Mouse (Mus musculus) midbrain, postnatal 0 days (tissue): ENCODE measurements around the gene Eef1e1. TPM values are rescaled to one million over a fixed set of nuclear protein-coding genes. Genes with fewer than 3 reads are reported as not detected.
A peak's percentile ranks its signal among the peaks of the same experiment; 100 is the strongest.

ENCODE experiments used
- ATAC-seq: fragments of 200-750 bp; cut with Nextera tagmentation; 2 replicates; pipeline ENCODE4 v1.8.0; 2017; ENCODE audit warnings: moderate number of reproducible peaks, mild to moderate bottlenecking, moderate TSS enrichment, moderate library complexity; ENCODE audit not compliant: low FRiP score
- DNase-seq: peaks from one replicate; pipeline ENCODE4 v3.0.0-alpha.2; 2015; ENCODE audit warnings: low spot score
- H3K27ac ChIP-seq: fragments of 300-500 bp; sonication (generic); 2 replicates; pipeline ENCODE4 v1.5.1; 2014; ENCODE audit warnings: low read depth, mild to moderate bottlenecking, low read length, mixed read lengths
- H3K27me3 ChIP-seq: fragments of 300-500 bp; sonication (generic); 2 replicates; pipeline ENCODE4 v1.6.1; 2014; ENCODE audit warnings: low read length, control low read depth, mixed read lengths; ENCODE audit not compliant: insufficient read depth
- H3K36me3 ChIP-seq: fragments of 300-500 bp; sonication (generic); 2 replicates; pipeline ENCODE4 v1.6.1; 2014; ENCODE audit warnings: low read length, control low read depth, mixed read lengths; ENCODE audit not compliant: insufficient read depth
- H3K4me1 ChIP-seq: fragments of 300-500 bp; sonication (generic); 2 replicates; pipeline ENCODE4 v1.6.1; 2014; ENCODE audit warnings: mild to moderate bottlenecking, control low read depth, antibody characterized with exemption, low read length, mixed read lengths; ENCODE audit not compliant: insufficient read depth
- H3K4me2 ChIP-seq: fragments of 300-500 bp; sonication (generic); 2 replicates; pipeline ENCODE4 v1.6.1; 2014; ENCODE audit warnings: low read depth, mild to moderate bottlenecking, low read length, mixed read lengths; ENCODE audit not compliant: poor library complexity, severe bottlenecking
- H3K4me3 ChIP-seq: fragments of 300-500 bp; sonication (generic); 2 replicates; pipeline ENCODE4 v1.5.1; 2014; ENCODE audit warnings: low read depth, mild to moderate bottlenecking, low read length, moderate library complexity
- H3K9ac ChIP-seq: fragments of 300-500 bp; sonication (generic); replicated peaks from 2 replicates; pipeline ENCODE4 v1.6.1; 2014; ENCODE audit warnings: mild to moderate bottlenecking, low read length, moderate library complexity, mixed read lengths; ENCODE audit not compliant: poor library complexity, severe bottlenecking
- H3K9me3 ChIP-seq: fragments of 300-500 bp; sonication (generic); 2 replicates; pipeline ENCODE4 v1.6.1; 2016; ENCODE audit warnings: low read length, control low read depth
- CTCF ChIP-seq: IDR thresholded peaks from 2 replicates; pipeline ENCODE4 v1.5.1; 2016; ENCODE audit warnings: antibody characterized with exemption, mild to moderate bottlenecking
- WGBS: fragments of 180-500 bp; shearing (Covaris S2); extraction: QIAGEN DNeasy Blood & Tissue Kit; methylation state at CpG from one replicate; pipeline ENCODE4 v1.1.7; 2014; 5-methylcytosine and 5-hydroxymethylcytosine counted together
- polyA plus RNA-seq: library from polyadenylated mRNA; unstranded; fragments of >200 nt; fragmentation: Nextera tagmentation; extraction: Ambion mirVana; gene quantifications from 2 replicates; pipeline ENCODE4 v1.2.1, GENCODE M21; 2015
- total RNA-seq: library from RNA; depleted of rRNA; stranded (reverse); fragments of >200 nt; gene quantifications from 2 replicates; pipeline ENCODE4 v1.2.3, GENCODE M21; 2014

Eef1e1 gene
- total and polyA plus RNA-seq, 2 experiments from 2014 or later, result 32.2 to 108 TPM

DNA sequence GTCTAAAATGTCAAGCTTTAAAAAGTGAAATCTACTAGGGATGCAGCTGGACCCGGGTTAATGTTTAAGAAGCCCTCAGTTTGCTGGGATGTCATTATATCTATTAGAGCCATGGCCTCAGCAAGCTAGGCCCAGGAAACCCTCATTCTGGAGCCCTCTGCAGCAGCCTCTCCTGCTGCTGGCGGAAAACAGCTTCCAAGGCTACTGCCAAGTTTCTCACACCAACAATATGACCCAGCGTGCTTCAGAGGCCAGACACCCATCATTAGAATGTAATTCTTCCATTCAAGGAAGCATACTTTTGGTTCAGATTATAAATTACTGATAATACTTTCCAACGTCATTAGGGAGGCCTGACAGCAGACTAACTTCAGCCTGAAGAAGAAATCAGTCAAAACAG, 42.0 kb downstream of the Eef1e1 start:
- Histone ChIP-seq H3K36me3 (peaks cover 22% of the 10 kb centered on the region), H3K27me3 (no peaks in the 10 kb centered on the region), H3K9ac (no peak overlapping the region), H3K4me1 (no peaks in the 10 kb centered on the region), H3K4me2 (no peak overlapping the region), H3K9me3 (no peaks in the 10 kb centered on the region), H3K4me3 (no peak overlapping the region), H3K27ac (no peak overlapping the region)
- WGBS, result 80% methylated on average over 4 of the region's 4 CpGs
- DNase-seq, result no peak
- TF ChIP-seq CTCF, result no peak
- ATAC-seq, result no peak

DNA sequence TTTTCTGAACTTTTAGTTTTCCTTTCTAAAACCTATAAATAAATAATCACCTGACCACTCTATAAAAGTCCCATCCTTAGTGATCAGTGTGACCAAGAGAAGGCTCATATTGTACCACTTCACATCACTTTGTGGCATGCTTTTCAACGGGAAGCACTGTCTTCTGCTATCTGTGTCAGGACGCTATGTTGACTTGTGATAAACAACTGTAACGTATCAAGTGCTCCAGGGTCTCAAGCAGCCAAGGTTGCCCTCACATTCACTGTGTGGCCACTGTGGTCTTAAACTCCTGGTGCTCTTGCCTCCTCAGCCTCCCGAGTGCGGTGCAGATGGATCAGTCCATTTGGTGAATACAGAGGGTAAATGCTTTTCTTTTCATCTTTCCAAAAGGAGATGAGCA, 43.2 kb downstream of the Eef1e1 start:
- H3K4me1 ChIP-seq, result no peaks in the 10 kb centered on the region
- H3K4me3 ChIP-seq, result no peak overlapping the region
- H3K9ac ChIP-seq, result no peak overlapping the region
- peaks cover 22% of the 10 kb centered on the region for H3K36me3 ChIP-seq
- no peak overlapping the region for H3K27ac ChIP-seq
- WGBS, result 90% methylated on average over 5 of the region's 5 CpGs
- DNase-seq, result no peak
- H3K9me3 ChIP-seq, result no peaks in the 10 kb centered on the region
- no peak for TF ChIP-seq CTCF
- no peak overlapping the region for H3K4me2 ChIP-seq
- no peak for ATAC-seq
- no peaks in the 10 kb centered on the region for H3K27me3 ChIP-seq

DNA sequence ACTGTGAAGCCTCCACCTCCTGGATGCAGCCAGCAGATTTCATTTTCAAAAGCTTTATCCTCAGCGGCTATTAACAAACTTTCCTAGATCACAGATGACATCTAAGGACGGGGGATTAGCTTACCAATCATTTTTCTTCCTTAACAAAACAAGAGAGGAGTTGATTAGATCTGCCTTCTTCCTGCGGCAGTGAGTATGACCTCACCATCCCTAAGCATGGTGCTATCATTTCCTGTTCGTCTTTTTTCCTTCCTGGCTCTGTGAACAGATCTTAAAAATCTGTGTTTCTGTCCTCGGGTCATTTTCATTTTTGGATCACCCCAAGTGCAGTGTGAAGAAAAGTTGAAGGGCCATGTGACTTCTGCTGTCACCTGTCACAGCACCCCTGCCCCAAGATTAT, 44.6 kb downstream of the Eef1e1 start:
- Histone ChIP-seq H3K36me3 (peaks cover 22% of the 10 kb centered on the region), H3K4me2 (no peak overlapping the region), H3K27ac (no peak overlapping the region), H3K27me3 (no peaks in the 10 kb centered on the region), H3K4me1 (no peaks in the 10 kb centered on the region), H3K9me3 (no peaks in the 10 kb centered on the region), H3K4me3 (no peak overlapping the region), H3K9ac (no peak overlapping the region)
- TF ChIP-seq CTCF, result no peak
- 88% methylated on average over 5 of the region's 5 CpGs for WGBS
- DNase-seq (no peak), ATAC-seq (no peak)

DNA sequence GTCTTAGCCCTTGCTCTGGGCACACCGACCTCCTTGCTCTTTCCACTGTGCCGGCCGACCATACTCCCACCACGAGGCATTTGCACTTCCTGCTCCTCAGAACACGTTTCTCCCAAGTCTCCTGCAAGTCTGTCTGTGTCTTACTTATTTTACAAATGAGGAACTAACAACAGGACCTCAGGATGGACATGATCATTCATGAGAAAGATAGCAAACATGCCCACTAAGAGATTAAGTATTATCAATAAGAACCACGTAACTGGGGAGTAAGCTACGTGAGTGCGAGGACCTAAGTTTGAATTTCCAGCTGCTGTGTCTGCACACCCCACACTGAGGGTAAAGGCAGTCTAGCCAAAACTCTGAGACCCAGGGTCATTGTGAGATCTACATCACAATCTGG, 45.3 kb downstream of the Eef1e1 start:
- Histone ChIP-seq H3K36me3 (peaks cover 19% of the 10 kb centered on the region), H3K4me3 (no peak overlapping the region), H3K4me2 (no peak overlapping the region), H3K27me3 (no peaks in the 10 kb centered on the region), H3K9me3 (no peaks in the 10 kb centered on the region), H3K9ac (no peak overlapping the region), H3K27ac (no peak overlapping the region), H3K4me1 (no peaks in the 10 kb centered on the region)
- DNase-seq (no peak), ATAC-seq (no peak)
- TF ChIP-seq CTCF, result no peak
- WGBS, result 88% methylated on average over 8 of the region's 8 CpGs

DNA sequence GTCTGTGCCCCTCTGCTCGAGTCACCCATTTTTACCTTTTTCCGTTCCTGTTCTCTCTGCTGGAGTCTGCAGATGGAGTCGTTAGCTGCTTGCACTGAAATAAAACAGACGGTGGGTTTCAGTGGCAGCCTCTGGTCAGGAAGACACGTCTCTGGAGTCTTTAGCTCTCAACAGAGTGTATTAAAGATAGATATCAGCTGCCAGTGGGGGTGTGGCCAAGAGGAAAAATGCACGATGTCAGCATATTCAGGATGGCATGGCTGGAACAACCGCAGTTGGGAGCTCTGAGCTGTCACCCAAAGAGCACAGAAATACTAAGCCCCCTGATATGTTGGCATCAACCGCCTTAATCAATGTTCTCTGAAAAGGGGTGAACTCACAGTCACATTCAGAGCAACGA, 46.2 kb downstream of the Eef1e1 start:
- DNase-seq (no peak), ATAC-seq (no peak)
- no peaks in the 10 kb centered on the region for H3K27me3 ChIP-seq
- H3K4me1 ChIP-seq, result no peaks in the 10 kb centered on the region
- no peak overlapping the region for H3K4me3 ChIP-seq
- peaks cover 19% of the 10 kb centered on the region for H3K36me3 ChIP-seq
- no peak overlapping the region for H3K4me2 ChIP-seq
- H3K27ac ChIP-seq, result no peak overlapping the region
- 95% methylated on average over 9 of the region's 9 CpGs for WGBS
- no peak overlapping the region for H3K9ac ChIP-seq
- no peak for TF ChIP-seq CTCF
- no peaks in the 10 kb centered on the region for H3K9me3 ChIP-seq

DNA sequence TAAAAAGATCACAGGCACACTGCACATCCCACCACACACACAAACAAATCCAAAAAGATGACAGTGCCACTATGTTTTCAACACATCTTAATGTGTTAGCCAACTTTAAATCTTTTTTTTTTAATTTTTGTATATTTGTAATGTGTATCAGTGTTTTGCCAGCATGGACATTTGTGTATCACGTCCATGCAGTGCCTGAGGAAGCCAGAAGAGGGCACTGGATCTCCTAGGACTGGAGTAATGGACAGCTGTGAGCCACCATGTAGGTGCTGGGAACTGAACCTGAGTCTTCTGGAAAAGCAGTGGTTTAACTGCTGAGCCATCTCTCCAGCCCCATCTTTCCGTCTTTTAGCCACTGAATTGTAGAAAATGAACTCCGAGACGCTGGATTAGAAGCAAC, 46.7 kb downstream of the Eef1e1 start:
- H3K4me3 ChIP-seq, result no peak overlapping the region
- H3K4me2 ChIP-seq, result no peak overlapping the region
- H3K27me3 ChIP-seq, result no peaks in the 10 kb centered on the region
- TF ChIP-seq CTCF, result 0 out of 2 replicates have a peak, but pooled peaks have one; percentile 18
- H3K36me3 ChIP-seq, result peaks cover 19% of the 10 kb centered on the region
- ATAC-seq (no peak), DNase-seq (no peak)
- no peak overlapping the region for H3K9ac ChIP-seq
- WGBS, result 94% methylated on average over 4 of the region's 4 CpGs
- H3K4me1 ChIP-seq, result no peaks in the 10 kb centered on the region
- no peaks in the 10 kb centered on the region for H3K9me3 ChIP-seq
- no peak overlapping the region for H3K27ac ChIP-seq
